Mouse (Mus musculus): ENCODE measurements around the gene Pla2g2d.

DNA sequence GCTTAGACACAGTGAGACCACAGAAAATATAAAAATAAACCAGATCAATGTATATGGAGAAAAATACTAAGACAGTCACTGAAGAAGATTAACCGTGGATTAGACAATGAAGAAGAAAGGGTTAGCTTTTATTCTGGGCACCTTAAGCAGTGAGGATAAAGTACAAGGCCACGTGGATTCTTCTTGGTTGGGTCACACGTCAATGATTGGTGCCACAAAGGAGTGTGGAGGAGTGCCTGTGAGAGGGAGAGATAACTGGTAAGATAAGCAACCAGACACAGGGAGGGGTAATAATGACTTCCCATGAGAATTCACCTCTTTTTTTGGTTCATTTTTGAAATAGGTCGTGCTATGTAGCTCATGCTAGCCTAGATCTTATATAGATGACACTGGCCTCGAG is 3.1 kb upstream of the Pla2g2d start:
- TF ChIP-seq POLR2A (IDR thresholded peaks at IDR 0.05; ENCODE audit: low read depth, low read length) = no peak
- no peak for TF ChIP-seq CTCF (IDR thresholded peaks at IDR 0.05; ENCODE audit: extremely low read depth, insufficient read length, insufficient replicate concordance, low read depth, low read length)
